In genomic region chr6:140733641-140733986, GRCm38 (mm10) we compare ENCODE assay signal across 9 mouse cellular contexts. TPM values are rescaled to one million over a fixed set of nuclear protein-coding genes. Genes with fewer than 3 reads are reported as not detected.
A peak's percentile ranks its signal among the peaks of the same experiment; 100 is the strongest.
DNase-seq lines count a peak whose midpoint lies in the region; ATAC-seq and TF ChIP-seq lines count a peak whose summit lies in the region.
"Had no signal": no experiment of that assay in that cellular context is flagged by ENCODE, and none has a peak within 500 bp of the region (broad histone marks: within the 10 kb centered on the region; RNA-seq: fewer than 3 reads in every experiment).

No protein-coding gene starts in this region.

- no peaks in the 10 kb centered on the region for H3K9me3 ChIP-seq in embryonic facial prominence, embryonic 12.5 days
- H3K9me3 ChIP-seq in heart, postnatal 0 days (replicated peaks; ENCODE audit: control insufficient read depth, low read length): 0 out of 2 replicates have a peak, but pooled peaks cover 5% of the 10 kb centered on the region
- H3K9me3 ChIP-seq in limb, embryonic 12.5 days: no peaks in the 10 kb centered on the region
- no peaks in the 10 kb centered on the region for H3K9me3 ChIP-seq in neural tube, embryonic 15.5 days (replicated peaks)

- WGBS in embryonic facial prominence, embryonic 12.5 days: 12% methylated on average over 15 of the region's 15 CpGs
- 4% methylated on average over 15 of the region's 15 CpGs for WGBS in heart, postnatal 0 days
- 8% methylated on average over 15 of the region's 15 CpGs for WGBS in limb, embryonic 12.5 days
- 14% methylated on average over 15 of the region's 15 CpGs for WGBS in neural tube, embryonic 15.5 days

- H3K36me3 ChIP-seq in embryonic facial prominence, embryonic 12.5 days: no peaks in the 10 kb centered on the region
- no peaks in the 10 kb centered on the region for H3K36me3 ChIP-seq in heart, postnatal 0 days (replicated peaks; ENCODE audit: control insufficient read depth, insufficient read depth, low read length)
- H3K36me3 ChIP-seq in limb, embryonic 12.5 days: no peaks in the 10 kb centered on the region
- H3K36me3 ChIP-seq in neural tube, embryonic 15.5 days: no peaks in the 10 kb centered on the region

- H3K4me3 ChIP-seq in embryonic facial prominence, embryonic 12.5 days: peak overlapping the region; percentile 27
- H3K4me3 ChIP-seq in heart, postnatal 0 days (ENCODE audit: low read depth, low read length): peak overlapping the region; percentile 39
- peak overlapping the region; percentile 31 for H3K4me3 ChIP-seq in limb, embryonic 12.5 days (replicated peaks)
- H3K4me3 ChIP-seq in neural tube, embryonic 15.5 days (replicated peaks): peak overlapping the region; percentile 33

- no peak for TF ChIP-seq CTCF in heart, postnatal 0 days (IDR thresholded peaks at IDR 0.05; ENCODE audit: low read depth)

- ATAC-seq in embryonic facial prominence, embryonic 12.5 days (ENCODE audit: insufficient number of reproducible peaks, insufficient read depth, low FRiP score, low TSS enrichment): no peak
- ATAC-seq in heart, postnatal 0 days (ENCODE audit: insufficient read depth, low read depth): peak; percentile 39; the same call in 1 of the 2 replicates
- no peak for ATAC-seq in limb, embryonic 12.5 days (ENCODE audit: insufficient number of reproducible peaks, insufficient read depth, low FRiP score, low TSS enrichment, low read depth)
- ATAC-seq in neural tube, embryonic 15.5 days (ENCODE audit: low FRiP score): peak; percentile 62; the same call in 1 of the 2 replicates

- peak overlapping the region; percentile 33; the same call in 1 of the 2 replicates for H3K9ac ChIP-seq in embryonic facial prominence, embryonic 12.5 days
- H3K9ac ChIP-seq in heart, postnatal 0 days (replicated peaks; ENCODE audit: low read depth, low read length): peak overlapping the region; percentile 47
- H3K9ac ChIP-seq in limb, embryonic 12.5 days (replicated peaks): peak overlapping the region; percentile 40; the same call in 1 of the 2 replicates
- H3K9ac ChIP-seq in neural tube, embryonic 15.5 days (replicated peaks): peak overlapping the region; percentile 36; the same call in 1 of the 2 replicates

- no peak for TF ChIP-seq EP300 in heart, postnatal 0 days (IDR thresholded peaks at IDR 0.05; ENCODE audit: low read depth)

- peaks cover 3% of the 10 kb centered on the region; the same call in 1 of the 2 replicates for H3K4me1 ChIP-seq in embryonic facial prominence, embryonic 12.5 days
- H3K4me1 ChIP-seq in heart, postnatal 0 days (ENCODE audit: control insufficient read depth, insufficient read depth): no peaks in the 10 kb centered on the region
- H3K4me1 ChIP-seq in limb, embryonic 12.5 days (replicated peaks): peaks cover 4% of the 10 kb centered on the region; the same call in 1 of the 2 replicates
- peaks cover 8% of the 10 kb centered on the region for H3K4me1 ChIP-seq in neural tube, embryonic 15.5 days

- H3K27me3 ChIP-seq in embryonic facial prominence, embryonic 12.5 days: 0 out of 2 replicates have a peak, but pooled peaks cover 2% of the 10 kb centered on the region
- H3K27me3 ChIP-seq in heart, postnatal 0 days (ENCODE audit: control insufficient read depth, insufficient read depth, low read length): no peaks in the 10 kb centered on the region
- peaks cover 8% of the 10 kb centered on the region; the same call in 1 of the 2 replicates for H3K27me3 ChIP-seq in limb, embryonic 12.5 days
- no peaks in the 10 kb centered on the region for H3K27me3 ChIP-seq in neural tube, embryonic 15.5 days (replicated peaks)

- peak overlapping the region; percentile 56 for H3K4me2 ChIP-seq in embryonic facial prominence, embryonic 12.5 days (replicated peaks)
- H3K4me2 ChIP-seq in heart, postnatal 0 days (ENCODE audit: low read depth, low read length): peak overlapping the region; percentile 61
- peak overlapping the region; percentile 54 for H3K4me2 ChIP-seq in limb, embryonic 12.5 days
- H3K4me2 ChIP-seq in neural tube, embryonic 15.5 days: peak overlapping the region; percentile 58

- no peak overlapping the region for H3K27ac ChIP-seq in embryonic facial prominence, embryonic 12.5 days
- no peak overlapping the region for H3K27ac ChIP-seq in heart, postnatal 0 days (ENCODE audit: low read depth)
- H3K27ac ChIP-seq in limb, embryonic 12.5 days: no peak overlapping the region
- no peak overlapping the region for H3K27ac ChIP-seq in neural tube, embryonic 15.5 days (replicated peaks)

- peak; percentile 10 to 16 for DNase-seq in left cerebral cortex, adult 18-20 months (ENCODE audit: low spot score in 2 of 2)
- no peak for DNase-seq in left cerebral cortex, adult 11 months (ENCODE audit: low spot score)
- DNase-seq in heart, postnatal 0 days (ENCODE audit: low spot score): peak; percentile 20
- DNase-seq in layer of hippocampus, postnatal 14 days (ENCODE audit: low spot score in 2 of 2): no peak
- no peak for DNase-seq in frontal cortex, postnatal 10 days (ENCODE audit: low spot score in 2 of 2)

RNA-seq across cellular contexts. Expression of gene Gm11077, which starts 4.5 kb away (rescaled TPM):
- total RNA-seq in left cerebral cortex, adult 18-20 months (2021): not detected
- not detected in 2 replicates for polyA plus RNA-seq in embryonic facial prominence, embryonic 12.5 days (2016; fragmentation: Nextera tagmentation; extraction: Ambion mirVana)
- total RNA-seq in heart, postnatal 0 days (2014; rRNA removed; ENCODE audit: low replicate concordance): not detected in 2 replicates
- polyA plus RNA-seq in heart, postnatal 0 days (2015; fragmentation: Nextera tagmentation; extraction: Ambion mirVana): not detected in 2 replicates
- not detected in 2 replicates for polyA plus RNA-seq in limb, embryonic 12.5 days (2016; fragmentation: Nextera tagmentation; extraction: Ambion mirVana)
- not detected in 2 replicates for polyA plus RNA-seq in neural tube, embryonic 15.5 days (2015; fragmentation: Nextera tagmentation; extraction: Ambion mirVana)
- total RNA-seq in layer of hippocampus, postnatal 14 days (2021): not detected
- polyA plus RNA-seq: small intestine, adult 2 months had no signal

Comparison
In these comparisons a context has a peak if more than half of its experiments do, and no peak if none do; other contexts are left out.
1. DNase-seq: peak in left cerebral cortex, adult 18-20 months (2 of 2) and heart, postnatal 0 days (single experiment); none in left cerebral cortex, adult 11 months (single experiment), layer of hippocampus, postnatal 14 days (0 of 2) and frontal cortex, postnatal 10 days (0 of 2).
2. ATAC-seq: peak in heart, postnatal 0 days (single experiment) and neural tube, embryonic 15.5 days (single experiment); none in embryonic facial prominence, embryonic 12.5 days (single experiment) and limb, embryonic 12.5 days (single experiment).
3. Peak in every context shown above with its lines, with median percentiles within 50 percentile points of each other: H3K4me2 ChIP-seq, H3K4me3 ChIP-seq and H3K9ac ChIP-seq.